Mouse (Mus musculus) midbrain, postnatal 0 days (tissue): ENCODE results near the gene Col18a1. TPM values are rescaled to one million over a fixed set of nuclear protein-coding genes. Genes with fewer than 3 reads are reported as not detected.
A peak's percentile ranks its signal among the peaks of the same experiment; 100 is the strongest.

Source experiments
- ATAC-seq: fragments of 200-750 bp; cut with Nextera tagmentation; 2 replicates; pipeline ENCODE4 v1.8.0; 2017; ENCODE audit warnings: moderate number of reproducible peaks, mild to moderate bottlenecking, moderate TSS enrichment, moderate library complexity; ENCODE audit not compliant: low FRiP score
- DNase-seq: peaks from one replicate; pipeline ENCODE4 v3.0.0-alpha.2; 2015; ENCODE audit warnings: low spot score
- H3K27ac ChIP-seq: fragments of 300-500 bp; sonication (generic); 2 replicates; pipeline ENCODE4 v1.5.1; 2014; ENCODE audit warnings: low read depth, mild to moderate bottlenecking, low read length, mixed read lengths
- H3K27me3 ChIP-seq: fragments of 300-500 bp; sonication (generic); 2 replicates; pipeline ENCODE4 v1.6.1; 2014; ENCODE audit warnings: low read length, control low read depth, mixed read lengths; ENCODE audit not compliant: insufficient read depth
- H3K36me3 ChIP-seq: fragments of 300-500 bp; sonication (generic); 2 replicates; pipeline ENCODE4 v1.6.1; 2014; ENCODE audit warnings: low read length, control low read depth, mixed read lengths; ENCODE audit not compliant: insufficient read depth
- H3K4me1 ChIP-seq: fragments of 300-500 bp; sonication (generic); 2 replicates; pipeline ENCODE4 v1.6.1; 2014; ENCODE audit warnings: mild to moderate bottlenecking, control low read depth, antibody characterized with exemption, low read length, mixed read lengths; ENCODE audit not compliant: insufficient read depth
- H3K4me2 ChIP-seq: fragments of 300-500 bp; sonication (generic); 2 replicates; pipeline ENCODE4 v1.6.1; 2014; ENCODE audit warnings: low read depth, mild to moderate bottlenecking, low read length, mixed read lengths; ENCODE audit not compliant: poor library complexity, severe bottlenecking
- H3K4me3 ChIP-seq: fragments of 300-500 bp; sonication (generic); 2 replicates; pipeline ENCODE4 v1.5.1; 2014; ENCODE audit warnings: low read depth, mild to moderate bottlenecking, low read length, moderate library complexity
- H3K9ac ChIP-seq: fragments of 300-500 bp; sonication (generic); replicated peaks from 2 replicates; pipeline ENCODE4 v1.6.1; 2014; ENCODE audit warnings: mild to moderate bottlenecking, low read length, moderate library complexity, mixed read lengths; ENCODE audit not compliant: poor library complexity, severe bottlenecking
- H3K9me3 ChIP-seq: fragments of 300-500 bp; sonication (generic); 2 replicates; pipeline ENCODE4 v1.6.1; 2016; ENCODE audit warnings: low read length, control low read depth
- CTCF ChIP-seq: IDR thresholded peaks from 2 replicates; pipeline ENCODE4 v1.5.1; 2016; ENCODE audit warnings: antibody characterized with exemption, mild to moderate bottlenecking
- WGBS: fragments of 180-500 bp; shearing (Covaris S2); extraction: QIAGEN DNeasy Blood & Tissue Kit; methylation state at CpG from one replicate; pipeline ENCODE4 v1.1.7; 2014; 5-methylcytosine and 5-hydroxymethylcytosine counted together
- polyA plus RNA-seq: library from polyadenylated mRNA; unstranded; fragments of >200 nt; fragmentation: Nextera tagmentation; extraction: Ambion mirVana; gene quantifications from 2 replicates; pipeline ENCODE4 v1.2.1, GENCODE M21; 2015
- total RNA-seq: library from RNA; depleted of rRNA; stranded (reverse); fragments of >200 nt; gene quantifications from 2 replicates; pipeline ENCODE4 v1.2.3, GENCODE M21; 2014

Col18a1 gene
- total and polyA plus RNA-seq, 2 experiments from 2014 or later: 15.4 to 30.3 TPM

DNA sequence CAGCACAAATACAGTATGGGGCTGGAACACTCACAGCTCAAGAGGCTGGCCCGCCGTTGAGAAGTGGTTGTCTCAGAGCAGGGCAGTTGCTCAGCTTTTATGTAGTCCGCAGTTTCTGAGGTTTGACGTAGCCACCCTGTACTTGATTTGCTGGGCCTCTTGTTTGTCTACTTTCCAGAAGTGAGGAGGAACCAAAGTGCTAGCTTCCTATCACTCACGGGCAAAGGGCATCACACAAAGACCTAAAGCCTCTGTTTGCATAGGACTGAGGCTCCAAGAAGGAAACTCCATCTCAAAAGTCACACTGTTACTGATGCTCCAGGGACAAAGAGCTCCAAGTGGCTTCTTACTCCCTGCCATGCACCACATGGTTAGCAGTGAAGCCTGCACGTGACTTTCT lies 4.1 kb upstream of the Col18a1 start:
- H3K4me3 ChIP-seq: no peak overlapping the region
- peaks cover 6% of the 10 kb centered on the region for H3K27me3 ChIP-seq
- no peak overlapping the region for H3K27ac ChIP-seq
- no peak overlapping the region for H3K9ac ChIP-seq
- no peak for TF ChIP-seq CTCF
- DNase-seq (no peak), ATAC-seq (no peak)
- WGBS: 90% methylated on average over 6 of the region's 6 CpGs
- no peaks in the 10 kb centered on the region for H3K4me1 ChIP-seq
- no peak overlapping the region for H3K4me2 ChIP-seq
- no peaks in the 10 kb centered on the region for H3K36me3 ChIP-seq
- H3K9me3 ChIP-seq: no peaks in the 10 kb centered on the region

DNA sequence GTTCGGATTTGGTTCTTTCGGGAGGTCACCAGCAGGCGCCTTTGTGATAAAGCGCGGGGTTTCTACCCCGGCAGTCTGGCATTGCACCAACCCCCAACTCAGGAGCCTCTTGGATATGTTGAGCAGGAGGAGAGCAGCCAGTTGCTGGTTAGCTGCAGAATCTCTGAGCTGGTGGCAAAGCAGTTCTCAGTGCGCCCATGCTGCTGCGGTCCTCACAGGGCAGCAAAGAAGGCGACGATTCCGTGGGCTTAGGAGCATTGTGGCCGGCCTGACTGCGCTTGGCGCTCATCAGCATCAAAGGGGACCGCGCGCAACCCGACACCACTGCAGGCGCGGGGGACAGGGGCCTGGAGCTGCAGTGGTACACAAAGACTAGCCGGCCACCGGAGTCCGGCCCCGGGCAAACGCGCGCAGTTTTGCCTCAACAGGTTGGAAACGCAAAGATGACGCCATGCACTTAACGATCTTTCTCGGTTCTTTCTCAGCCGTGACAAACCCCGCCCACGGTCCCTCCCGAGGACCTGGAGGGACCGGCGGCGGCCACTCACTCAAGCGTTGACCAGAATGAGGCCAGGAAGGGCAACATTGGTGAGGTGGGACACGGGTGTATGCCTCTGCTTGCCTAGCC lies 916 bp downstream of the Col18a1 start:
- no peak for TF ChIP-seq CTCF
- Histone ChIP-seq H3K27ac (no peak overlapping the region), H3K36me3 (no peaks in the 10 kb centered on the region), H3K27me3 (peaks cover 15% of the 10 kb centered on the region), H3K4me1 (no peaks in the 10 kb centered on the region), H3K9me3 (no peaks in the 10 kb centered on the region), H3K9ac (no peak overlapping the region; the same call in 1 of the 2 replicates), H3K4me2 (peak overlapping the region; percentile 89), H3K4me3 (peak overlapping the region; percentile 43)
- ATAC-seq: peak; percentile 34; the same call in 1 of the 2 replicates
- WGBS: under 1% methylated on average over 40 of the region's 40 CpGs
- peak; percentile 20 for DNase-seq

DNA sequence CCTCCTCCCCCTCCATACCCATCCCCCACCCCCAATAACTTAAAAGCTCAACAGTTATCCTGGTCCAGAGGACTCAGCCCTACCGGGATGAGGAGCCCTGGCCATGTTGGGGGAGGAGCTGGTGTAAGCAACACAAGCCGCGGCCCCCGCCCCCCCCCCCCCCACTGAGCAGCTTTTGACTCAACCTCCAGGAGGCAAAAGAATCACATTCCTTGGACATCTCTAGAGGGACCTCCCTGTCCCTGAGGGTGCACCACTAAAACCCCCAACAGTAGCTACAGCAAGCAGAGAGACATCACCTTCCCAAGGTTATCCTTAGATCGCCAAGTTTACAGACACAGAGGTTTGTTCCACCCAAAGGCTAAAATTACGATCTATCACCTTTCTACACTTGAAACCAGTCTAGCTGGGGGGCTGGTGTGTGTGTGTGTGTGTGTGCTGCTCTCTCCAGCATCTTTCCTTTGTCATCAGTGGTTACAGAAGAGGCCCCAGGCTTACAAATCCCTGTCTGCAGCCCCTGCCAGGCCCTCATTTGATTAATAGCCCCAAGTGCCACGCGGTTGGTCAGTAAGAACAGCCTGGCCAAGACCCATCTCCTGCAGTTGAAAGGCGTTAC lies 1.8 kb downstream of the Col18a1 start:
- no peak overlapping the region for H3K9ac ChIP-seq
- ATAC-seq (no peak), DNase-seq (no peak)
- no peaks in the 10 kb centered on the region for H3K36me3 ChIP-seq
- WGBS: 11% methylated on average over 9 of the region's 9 CpGs
- H3K4me3 ChIP-seq: no peak overlapping the region
- no peak for TF ChIP-seq CTCF
- H3K4me1 ChIP-seq: no peaks in the 10 kb centered on the region
- peaks cover 15% of the 10 kb centered on the region for H3K27me3 ChIP-seq
- H3K27ac ChIP-seq: no peak overlapping the region
- no peak overlapping the region for H3K4me2 ChIP-seq
- no peaks in the 10 kb centered on the region for H3K9me3 ChIP-seq

DNA sequence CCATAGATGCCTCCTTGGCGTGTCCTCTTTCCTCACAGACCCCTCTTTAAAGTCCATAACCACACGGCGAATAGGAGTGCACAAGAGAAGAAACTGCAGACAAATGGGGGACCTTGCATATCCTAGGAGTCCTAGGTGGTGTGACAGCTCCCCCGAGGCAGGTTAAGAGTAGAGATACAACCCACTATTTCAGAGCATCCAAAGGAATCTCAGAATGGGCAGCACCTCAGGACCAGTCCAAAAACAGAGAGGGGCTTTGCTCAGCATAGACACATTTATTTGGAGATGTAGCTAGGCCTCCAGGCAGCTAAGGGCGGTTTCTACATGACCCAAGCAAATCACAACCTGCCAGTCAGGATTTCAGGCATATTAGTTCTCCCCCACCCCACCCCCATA lies 2.3 kb downstream of the Col18a1 start:
- no peak overlapping the region for H3K27ac ChIP-seq
- peaks cover 15% of the 10 kb centered on the region for H3K27me3 ChIP-seq
- no peaks in the 10 kb centered on the region for H3K4me1 ChIP-seq
- 36% methylated on average over 5 of the region's 5 CpGs for WGBS
- no peak overlapping the region for H3K4me2 ChIP-seq
- TF ChIP-seq CTCF: no peak
- no peak overlapping the region for H3K4me3 ChIP-seq
- H3K36me3 ChIP-seq: no peaks in the 10 kb centered on the region
- ATAC-seq: no peak
- DNase-seq: no peak
- H3K9ac ChIP-seq: no peak overlapping the region
- no peaks in the 10 kb centered on the region for H3K9me3 ChIP-seq

DNA sequence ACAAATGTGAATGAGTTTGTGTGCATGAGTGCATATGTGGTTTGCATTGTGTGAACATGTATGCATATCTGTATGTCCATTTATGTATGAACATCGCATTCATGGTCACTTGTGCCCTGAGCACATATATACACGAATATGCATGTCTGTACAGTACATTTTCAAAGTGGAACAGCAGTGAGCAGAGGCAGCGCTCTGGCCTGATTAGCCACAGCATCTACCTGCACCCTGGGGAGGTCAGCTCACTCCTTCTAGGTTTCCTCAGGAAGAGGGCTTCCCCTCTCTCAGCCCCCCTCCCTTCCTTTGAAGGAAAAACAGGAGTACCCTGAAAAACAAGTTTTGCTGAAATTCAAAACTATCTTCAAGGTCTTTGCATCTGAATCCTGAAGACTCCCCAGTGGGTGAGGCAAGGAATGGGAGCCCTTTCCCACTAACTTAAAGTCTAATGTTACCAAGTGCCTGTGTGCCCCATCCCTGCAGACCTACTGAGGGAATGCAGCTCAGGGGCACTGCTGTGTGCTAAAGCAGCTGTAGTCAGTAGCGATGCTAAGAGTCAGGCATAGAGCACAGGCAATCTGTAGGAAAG lies 2.9 kb downstream of the Col18a1 start:
- Histone ChIP-seq H3K27ac (no peak overlapping the region), H3K9me3 (no peaks in the 10 kb centered on the region), H3K4me2 (no peak overlapping the region), H3K36me3 (no peaks in the 10 kb centered on the region), H3K27me3 (peaks cover 15% of the 10 kb centered on the region), H3K4me3 (no peak overlapping the region), H3K9ac (no peak overlapping the region), H3K4me1 (no peaks in the 10 kb centered on the region)
- no peak for DNase-seq
- no peak for TF ChIP-seq CTCF
- ATAC-seq: no peak
- 63% methylated on average over 4 of the region's 4 CpGs for WGBS

DNA sequence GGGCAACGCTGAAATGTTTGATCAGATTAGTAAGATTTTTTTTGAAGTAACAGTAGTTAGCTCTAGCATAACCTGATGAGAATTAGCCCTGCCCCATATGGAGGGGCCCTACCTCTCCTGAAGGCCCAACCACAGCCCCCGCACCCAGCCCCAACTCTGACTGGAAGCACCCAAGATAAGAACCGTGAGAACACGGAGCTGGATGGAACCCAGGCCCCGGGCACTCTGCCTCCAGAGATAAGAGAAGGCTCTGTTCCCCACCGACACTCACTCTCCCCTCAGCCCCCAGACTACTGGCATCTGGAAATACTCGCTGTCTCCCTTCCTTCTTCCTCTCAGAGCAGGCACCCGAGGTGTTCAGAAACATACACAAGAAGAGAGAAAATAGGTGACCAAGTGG lies 6.8 kb downstream of the Col18a1 start:
- Histone ChIP-seq H3K4me2 (no peak overlapping the region), H3K36me3 (no peaks in the 10 kb centered on the region), H3K9me3 (no peaks in the 10 kb centered on the region), H3K4me1 (no peaks in the 10 kb centered on the region), H3K27me3 (peaks cover 4% of the 10 kb centered on the region; the same call in 1 of the 2 replicates), H3K27ac (no peak overlapping the region), H3K9ac (no peak overlapping the region), H3K4me3 (no peak overlapping the region)
- 67% methylated on average over 8 of the region's 8 CpGs for WGBS
- ATAC-seq (no peak), DNase-seq (no peak)
- TF ChIP-seq CTCF: no peak
